Mouse (Mus musculus) liver, embryonic 14.5 days (tissue): ENCODE measurements around the gene Cux1.

Experiments
- CTCF ChIP-seq: IDR thresholded peaks from 2 replicates; pipeline ENCODE4 v1.5.1; 2016; ENCODE audit warnings: antibody characterized with exemption, low read depth, control low read depth
- EP300 ChIP-seq: IDR thresholded peaks from 2 replicates; pipeline ENCODE4 v1.6.1; 2016; ENCODE audit warnings: antibody characterized with exemption, low read depth

DNA sequence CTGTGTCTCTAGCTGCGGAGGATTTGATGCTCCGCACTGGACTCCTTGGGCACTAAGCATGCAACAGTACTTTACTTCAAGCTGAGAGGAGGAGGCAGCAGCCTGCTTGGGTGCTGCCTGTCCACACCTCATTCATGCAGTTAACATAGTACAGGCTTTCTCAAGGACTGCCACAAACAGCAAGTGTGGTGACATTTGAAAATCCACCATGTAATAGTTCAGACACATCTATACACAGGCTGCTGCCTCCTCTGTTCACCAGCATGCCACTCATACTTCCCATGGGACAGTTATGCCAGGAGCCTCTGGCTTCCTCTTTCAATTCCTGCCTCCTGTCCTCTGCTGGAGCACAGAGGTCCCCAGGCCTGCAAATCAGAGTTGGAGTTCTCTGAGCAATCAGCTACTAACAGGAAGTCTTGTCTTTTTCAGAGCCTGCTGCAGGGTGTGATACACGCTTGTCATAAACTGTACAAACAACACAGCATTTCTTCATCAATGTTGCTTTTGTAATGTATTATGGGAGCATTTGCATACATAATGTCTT is 211.6 kb downstream of the Cux1 start:
- TF ChIP-seq CTCF (no peak), EP300 (no peak)
